Mouse (Mus musculus): ENCODE measurements around the gene Teddm1a. TPM values are rescaled to one million over a fixed set of nuclear protein-coding genes. Genes with fewer than 3 reads are reported as not detected.
A peak's percentile ranks its signal among the peaks of the same experiment; 100 is the strongest.

Gene Teddm1a
- polyA plus RNA-seq, 1 experiment from 2014 or later: not detected

DNA sequence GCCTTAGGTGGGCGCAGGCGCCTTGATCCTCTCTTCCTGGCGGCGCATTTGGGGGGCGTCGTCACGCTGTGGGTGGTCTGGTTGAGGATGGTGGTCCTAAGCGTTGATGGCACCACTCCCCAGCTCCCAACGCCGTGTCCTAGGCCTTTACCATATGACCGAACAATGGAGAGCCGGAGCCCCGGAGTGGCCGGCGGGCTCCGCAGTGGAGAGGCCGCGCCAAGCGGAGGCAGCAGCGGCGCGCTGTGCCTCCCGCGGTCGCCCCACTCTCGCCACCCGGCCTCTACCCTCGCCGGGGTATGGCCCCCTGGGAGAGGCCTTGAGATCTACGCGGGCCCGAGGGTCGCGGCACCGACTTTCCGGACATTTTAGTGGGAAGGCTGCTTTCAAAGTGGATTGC is 8.8 kb downstream of the Teddm1a start:
- Histone ChIP-seq H3K4me1 (ENCODE audit: control insufficient read depth, insufficient read depth, low read length) (peaks cover 22% of the 10 kb centered on the region), H3K36me3 (ENCODE audit: control insufficient read depth, insufficient read depth, low read length) (peaks cover 14% of the 10 kb centered on the region; the same call in 1 of the 2 replicates), H3K9me3 (ENCODE audit: control insufficient read depth, low read length) (no peaks in the 10 kb centered on the region), H3K9ac (replicated peaks; ENCODE audit: low read depth, low read length) (peak overlapping the region; percentile 90), H3K4me2 (ENCODE audit: low read depth, low read length) (peak overlapping the region; percentile 93), H3K27me3 (ENCODE audit: control insufficient read depth, insufficient read depth, low read length) (no peaks in the 10 kb centered on the region), H3K4me3 (ENCODE audit: low read depth, low read length) (peak overlapping the region; percentile 95), H3K27ac (ENCODE audit: low read depth, low read length) (peak overlapping the region; percentile 98)
- peak; percentile 54 for ATAC-seq (ENCODE audit: low read depth)
- WGBS: under 1% methylated on average over 34 of the region's 36 CpGs

DNA sequence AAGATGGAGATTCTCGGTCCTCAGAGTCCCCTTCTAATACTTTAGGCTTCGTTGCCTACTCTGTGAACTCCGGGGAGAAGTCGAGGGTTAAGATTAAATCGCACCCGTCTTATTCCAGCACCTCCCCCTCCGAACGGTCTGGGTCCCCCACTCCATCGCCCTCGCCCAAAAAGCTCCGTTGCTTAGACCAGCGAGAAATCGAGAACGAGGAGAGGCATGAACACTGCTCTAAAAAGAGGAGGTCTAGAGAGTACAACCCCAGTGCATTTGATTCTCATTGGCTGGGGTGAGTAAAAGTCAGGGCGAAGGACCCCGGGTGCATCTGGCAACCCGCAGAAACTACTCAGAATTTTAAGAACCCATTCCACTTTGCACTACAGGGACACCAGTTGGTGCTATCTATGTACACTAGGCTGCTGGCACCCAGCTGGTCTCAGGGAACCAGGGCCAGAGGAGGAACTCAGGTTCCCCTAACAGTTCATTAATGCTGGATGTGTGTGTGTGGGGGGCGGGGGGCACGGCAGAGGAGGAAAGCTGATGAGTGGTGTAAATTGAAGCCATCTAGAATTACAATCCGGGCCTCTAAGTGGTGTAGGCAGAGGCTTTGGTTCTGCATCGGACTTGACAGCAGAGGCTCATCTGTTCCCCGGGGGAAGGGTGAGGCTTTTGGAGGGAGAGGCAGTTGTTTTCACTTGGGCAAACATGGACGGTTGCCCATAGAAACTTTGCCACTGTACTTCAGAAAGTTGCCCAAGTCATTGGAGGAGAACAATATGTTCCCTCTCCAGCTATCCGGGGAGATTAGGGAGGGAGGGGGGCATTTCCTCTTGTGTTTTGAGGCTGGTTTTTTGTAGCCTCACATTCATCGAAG is 9.6 kb downstream of the Teddm1a start:
- Histone ChIP-seq H3K9ac (replicated peaks; ENCODE audit: low read depth, low read length) (peak overlapping the region; percentile 90), H3K4me1 (ENCODE audit: control insufficient read depth, insufficient read depth, low read length) (peaks cover 22% of the 10 kb centered on the region), H3K36me3 (ENCODE audit: control insufficient read depth, insufficient read depth, low read length) (peaks cover 20% of the 10 kb centered on the region), H3K9me3 (ENCODE audit: control insufficient read depth, low read length) (no peaks in the 10 kb centered on the region), H3K27me3 (ENCODE audit: control insufficient read depth, insufficient read depth, low read length) (no peaks in the 10 kb centered on the region), H3K27ac (ENCODE audit: low read depth, low read length) (peak overlapping the region; percentile 98), H3K4me2 (ENCODE audit: low read depth, low read length) (peak overlapping the region; percentile 93), H3K4me3 (ENCODE audit: low read depth, low read length) (peak overlapping the region; percentile 95)
- ATAC-seq (ENCODE audit: low read depth): no peak
- WGBS: 1% methylated on average over 25 of the region's 25 CpGs

DNA sequence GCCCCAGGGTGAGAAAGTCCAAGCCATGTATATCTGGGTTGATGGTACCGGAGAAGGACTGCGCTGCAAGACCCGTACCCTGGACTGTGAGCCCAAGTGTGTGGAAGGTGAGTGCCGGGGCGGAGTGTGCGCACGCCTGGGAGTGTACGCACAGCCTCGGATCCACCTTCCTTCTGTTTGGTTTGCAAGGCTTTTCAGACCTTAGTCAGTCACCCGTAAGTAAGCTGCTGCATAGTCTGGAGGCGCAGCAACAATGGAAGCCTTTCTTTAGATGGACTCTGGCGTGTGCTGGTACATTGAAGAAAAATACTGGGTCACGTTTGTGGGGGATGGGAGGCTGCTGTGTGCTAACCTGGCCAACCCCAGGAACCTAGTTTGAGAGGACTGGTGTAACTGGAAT is 11.5 kb downstream of the Teddm1a start:
- Histone ChIP-seq H3K36me3 (ENCODE audit: control insufficient read depth, insufficient read depth, low read length) (peaks cover 38% of the 10 kb centered on the region), H3K27me3 (ENCODE audit: control insufficient read depth, insufficient read depth, low read length) (no peaks in the 10 kb centered on the region), H3K9ac (replicated peaks; ENCODE audit: low read depth, low read length) (peak overlapping the region; percentile 11; the same call in 1 of the 2 replicates), H3K9me3 (ENCODE audit: control insufficient read depth, low read length) (no peaks in the 10 kb centered on the region), H3K27ac (ENCODE audit: low read depth, low read length) (no peak overlapping the region), H3K4me1 (ENCODE audit: control insufficient read depth, insufficient read depth, low read length) (peaks cover 22% of the 10 kb centered on the region), H3K4me2 (ENCODE audit: low read depth, low read length) (peak overlapping the region; percentile 93), H3K4me3 (ENCODE audit: low read depth, low read length) (0 out of 2 replicates have a peak overlapping the region, but pooled peaks have one; percentile 4)
- 38% methylated on average over 13 of the region's 13 CpGs for WGBS
- no peak for ATAC-seq (ENCODE audit: low read depth)

DNA sequence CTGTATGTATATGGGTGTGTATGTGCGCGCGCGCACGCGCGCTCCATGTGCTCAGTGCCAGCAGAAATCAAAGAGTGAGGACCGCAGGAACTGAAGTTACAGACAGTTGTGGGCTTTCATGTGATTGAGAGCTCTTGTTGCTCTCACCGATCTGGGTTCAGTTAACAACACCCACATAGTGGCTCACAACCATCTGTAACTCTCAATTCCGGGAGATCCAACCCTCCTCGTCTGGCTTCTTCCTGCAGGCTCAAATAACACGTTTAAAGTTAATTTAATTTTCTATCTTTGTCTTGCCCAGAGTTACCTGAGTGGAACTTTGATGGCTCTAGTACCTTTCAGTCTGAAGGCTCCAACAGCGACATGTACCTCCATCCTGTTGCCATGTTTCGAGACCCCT is 12.7 kb downstream of the Teddm1a start:
- peaks cover 20% of the 10 kb centered on the region for H3K4me1 ChIP-seq (ENCODE audit: control insufficient read depth, insufficient read depth, low read length)
- no peaks in the 10 kb centered on the region for H3K27me3 ChIP-seq (ENCODE audit: control insufficient read depth, insufficient read depth, low read length)
- no peaks in the 10 kb centered on the region for H3K9me3 ChIP-seq (ENCODE audit: control insufficient read depth, low read length)
- H3K27ac ChIP-seq (ENCODE audit: low read depth, low read length): no peak overlapping the region
- 97% methylated on average over 14 of the region's 14 CpGs for WGBS
- H3K36me3 ChIP-seq (ENCODE audit: control insufficient read depth, insufficient read depth, low read length): peaks cover 47% of the 10 kb centered on the region
- no peak overlapping the region for H3K9ac ChIP-seq (replicated peaks; ENCODE audit: low read depth, low read length)
- H3K4me3 ChIP-seq (ENCODE audit: low read depth, low read length): no peak overlapping the region
- no peak overlapping the region for H3K4me2 ChIP-seq (ENCODE audit: low read depth, low read length)
- ATAC-seq (ENCODE audit: low read depth): no peak

DNA sequence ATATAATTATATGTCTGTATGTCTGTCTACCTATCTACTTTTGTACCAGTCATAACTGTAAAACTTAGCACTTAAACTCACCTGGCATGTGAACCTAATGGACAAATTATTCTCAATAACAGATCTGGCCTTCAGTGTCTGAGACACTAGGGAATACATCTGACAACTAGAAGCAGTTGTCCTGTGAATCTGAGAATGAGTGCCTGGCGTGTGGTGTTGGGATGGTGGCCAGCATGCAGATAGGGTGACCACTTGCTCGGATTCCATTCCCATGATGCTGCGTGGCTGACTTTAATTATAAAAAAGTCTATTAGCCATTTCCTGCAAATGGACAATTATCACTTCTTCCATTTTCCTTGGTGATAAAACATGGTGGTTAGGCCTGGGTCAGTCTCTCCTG is 14.3 kb downstream of the Teddm1a start:
- Histone ChIP-seq H3K4me2 (ENCODE audit: low read depth, low read length) (no peak overlapping the region), H3K27ac (ENCODE audit: low read depth, low read length) (no peak overlapping the region), H3K36me3 (ENCODE audit: control insufficient read depth, insufficient read depth, low read length) (peaks cover 54% of the 10 kb centered on the region), H3K9ac (replicated peaks; ENCODE audit: low read depth, low read length) (no peak overlapping the region), H3K9me3 (ENCODE audit: control insufficient read depth, low read length) (no peaks in the 10 kb centered on the region), H3K4me1 (ENCODE audit: control insufficient read depth, insufficient read depth, low read length) (peaks cover 20% of the 10 kb centered on the region), H3K4me3 (ENCODE audit: low read depth, low read length) (no peak overlapping the region), H3K27me3 (ENCODE audit: control insufficient read depth, insufficient read depth, low read length) (no peaks in the 10 kb centered on the region)
- no peak for ATAC-seq (ENCODE audit: low read depth)
- over 99% methylated on average over 3 of the region's 3 CpGs for WGBS

DNA sequence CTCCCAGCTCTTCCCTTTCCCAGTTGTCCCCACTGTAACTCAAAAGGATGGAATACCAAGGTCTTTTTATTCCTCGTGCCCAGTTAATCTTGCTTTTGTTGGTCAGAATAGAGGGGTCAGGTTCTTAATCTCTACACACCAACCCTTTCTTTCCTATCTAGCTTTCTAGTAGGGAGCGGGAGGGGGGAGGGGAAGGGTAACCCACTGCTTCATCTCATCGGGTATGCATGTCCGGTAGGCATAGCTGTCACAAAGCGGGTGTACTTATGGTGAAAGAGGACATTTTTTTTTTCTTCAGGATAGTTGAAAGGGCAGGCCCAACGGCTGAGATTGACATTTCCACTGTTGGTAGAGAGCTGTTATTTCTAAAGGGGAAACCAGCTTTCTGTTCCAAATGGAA is 16.7 kb downstream of the Teddm1a start:
- H3K27me3 ChIP-seq (ENCODE audit: control insufficient read depth, insufficient read depth, low read length): no peaks in the 10 kb centered on the region
- H3K9me3 ChIP-seq (ENCODE audit: control insufficient read depth, low read length): no peaks in the 10 kb centered on the region
- H3K4me1 ChIP-seq (ENCODE audit: control insufficient read depth, insufficient read depth, low read length): peaks cover 2% of the 10 kb centered on the region; the same call in 1 of the 2 replicates
- H3K4me3 ChIP-seq (ENCODE audit: low read depth, low read length): no peak overlapping the region
- H3K27ac ChIP-seq (ENCODE audit: low read depth, low read length): no peak overlapping the region
- H3K4me2 ChIP-seq (ENCODE audit: low read depth, low read length): no peak overlapping the region
- 87% methylated on average over 6 of the region's 6 CpGs for WGBS
- H3K36me3 ChIP-seq (ENCODE audit: control insufficient read depth, insufficient read depth, low read length): peaks cover 48% of the 10 kb centered on the region
- H3K9ac ChIP-seq (replicated peaks; ENCODE audit: low read depth, low read length): no peak overlapping the region
- ATAC-seq (ENCODE audit: low read depth): no peak

DNA sequence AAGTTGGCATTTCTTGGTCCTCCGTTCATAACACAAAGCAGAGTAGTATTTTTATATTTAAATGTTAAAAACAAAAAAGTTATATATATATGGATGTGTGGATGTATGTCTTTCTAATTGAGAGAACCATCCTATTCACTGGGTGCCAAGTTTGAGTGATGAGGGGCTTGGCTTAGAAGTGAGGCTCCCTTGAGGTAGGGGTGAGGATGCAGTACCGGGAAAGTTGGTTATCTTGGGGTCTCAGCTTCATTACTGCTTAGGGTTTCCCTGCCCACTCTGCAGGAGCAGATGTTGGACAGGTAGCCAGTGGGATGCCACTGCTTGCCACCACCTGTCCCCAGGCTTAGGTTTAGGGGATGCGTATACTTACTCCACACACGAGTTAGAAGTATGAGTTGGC is 17.2 kb downstream of the Teddm1a start:
- H3K27me3 ChIP-seq (ENCODE audit: control insufficient read depth, insufficient read depth, low read length): no peaks in the 10 kb centered on the region
- H3K27ac ChIP-seq (ENCODE audit: low read depth, low read length): no peak overlapping the region
- no peak overlapping the region for H3K4me3 ChIP-seq (ENCODE audit: low read depth, low read length)
- no peaks in the 10 kb centered on the region for H3K4me1 ChIP-seq (ENCODE audit: control insufficient read depth, insufficient read depth, low read length)
- H3K9me3 ChIP-seq (ENCODE audit: control insufficient read depth, low read length): no peaks in the 10 kb centered on the region
- H3K9ac ChIP-seq (replicated peaks; ENCODE audit: low read depth, low read length): no peak overlapping the region
- WGBS: 91% methylated on average over 4 of the region's 4 CpGs
- H3K36me3 ChIP-seq (ENCODE audit: control insufficient read depth, insufficient read depth, low read length): peaks cover 43% of the 10 kb centered on the region
- H3K4me2 ChIP-seq (ENCODE audit: low read depth, low read length): no peak overlapping the region
- ATAC-seq (ENCODE audit: low read depth): no peak

DNA sequence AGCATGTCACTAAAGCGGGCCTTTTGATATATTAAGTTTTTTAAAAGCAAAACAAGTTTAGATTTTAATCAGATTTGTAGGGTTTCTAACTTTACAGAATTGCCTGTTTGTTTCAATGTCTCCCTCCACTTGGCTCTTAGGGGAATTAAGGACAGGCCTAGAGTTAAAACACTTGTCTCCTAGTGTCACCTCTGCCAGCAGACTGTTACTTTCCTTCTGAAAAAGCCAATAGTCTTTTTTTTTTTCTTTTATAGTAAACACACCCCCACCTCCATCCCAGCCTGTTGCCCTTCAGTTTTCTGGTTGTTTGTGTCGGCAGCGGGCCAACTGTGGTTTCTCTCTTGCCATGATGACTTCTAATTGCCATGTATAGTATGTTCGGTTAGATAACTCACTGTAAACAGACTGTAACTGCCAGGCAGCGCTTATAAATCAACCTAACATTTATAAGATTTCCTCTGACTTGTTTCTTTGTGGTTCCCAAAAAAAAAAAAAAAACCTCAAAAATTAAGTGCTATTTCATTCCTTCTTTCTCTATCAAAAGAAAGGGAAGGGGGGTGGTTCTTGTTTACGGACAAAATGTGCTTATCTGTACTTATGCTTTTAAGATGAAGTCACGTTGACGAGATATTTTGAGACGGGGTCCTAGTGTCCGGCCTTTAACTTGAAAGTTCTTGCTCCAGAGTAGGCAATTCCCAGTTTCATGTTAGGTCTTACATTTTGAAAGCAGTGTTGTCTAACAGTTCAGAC is 17.8 kb downstream of the Teddm1a start:
- Histone ChIP-seq H3K27me3 (ENCODE audit: control insufficient read depth, insufficient read depth, low read length) (no peaks in the 10 kb centered on the region), H3K9me3 (ENCODE audit: control insufficient read depth, low read length) (no peaks in the 10 kb centered on the region), H3K27ac (ENCODE audit: low read depth, low read length) (no peak overlapping the region), H3K36me3 (ENCODE audit: control insufficient read depth, insufficient read depth, low read length) (peaks cover 40% of the 10 kb centered on the region), H3K4me3 (ENCODE audit: low read depth, low read length) (no peak overlapping the region), H3K4me1 (ENCODE audit: control insufficient read depth, insufficient read depth, low read length) (no peaks in the 10 kb centered on the region), H3K9ac (replicated peaks; ENCODE audit: low read depth, low read length) (no peak overlapping the region), H3K4me2 (ENCODE audit: low read depth, low read length) (no peak overlapping the region)
- WGBS: 94% methylated on average over 10 of the region's 10 CpGs
- no peak for ATAC-seq (ENCODE audit: low read depth)

DNA sequence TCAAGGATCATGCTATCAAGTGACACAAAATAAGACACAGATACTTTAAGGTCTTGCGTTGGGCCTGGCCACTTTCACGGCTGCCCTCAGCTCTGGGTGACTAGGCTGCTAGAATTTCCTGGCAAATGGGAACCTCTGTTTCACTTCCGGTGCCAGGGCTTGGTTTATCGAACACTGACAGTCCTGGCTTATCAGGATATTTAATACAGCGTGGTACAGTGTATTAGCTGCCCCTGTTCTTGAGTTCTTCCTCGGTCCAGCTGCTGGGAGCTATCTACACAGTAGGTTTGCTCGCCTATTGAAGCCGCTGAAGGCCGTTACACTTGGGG is 18.4 kb downstream of the Teddm1a start:
- Histone ChIP-seq H3K36me3 (ENCODE audit: control insufficient read depth, insufficient read depth, low read length) (peaks cover 40% of the 10 kb centered on the region), H3K9ac (replicated peaks; ENCODE audit: low read depth, low read length) (no peak overlapping the region)

More for the DNA sequence above, 18.4 kb downstream of the Teddm1a start:
- no peaks in the 10 kb centered on the region for H3K4me1 ChIP-seq (ENCODE audit: control insufficient read depth, insufficient read depth, low read length)
- no peak overlapping the region for H3K4me3 ChIP-seq (ENCODE audit: low read depth, low read length)
- 92% methylated on average over 9 of the region's 9 CpGs for WGBS
- no peaks in the 10 kb centered on the region for H3K9me3 ChIP-seq (ENCODE audit: control insufficient read depth, low read length)
- H3K27ac ChIP-seq (ENCODE audit: low read depth, low read length): no peak overlapping the region
- no peak overlapping the region for H3K4me2 ChIP-seq (ENCODE audit: low read depth, low read length)
- ATAC-seq (ENCODE audit: low read depth): no peak
- H3K27me3 ChIP-seq (ENCODE audit: control insufficient read depth, insufficient read depth, low read length): no peaks in the 10 kb centered on the region
